Mouse (Mus musculus): ENCODE data around the gene Plekha7. TPM values are rescaled to one million over a fixed set of nuclear protein-coding genes. Genes with fewer than 3 reads are reported as not detected.

Plekha7 gene
- polyA plus RNA-seq, 1 experiment from 2014 or later: 7.3 TPM

GRCm38 (mm10) chr7:116323331-116323964 lies 15.3 kb upstream of the Plekha7 start:
- ATAC-seq (ENCODE audit: low FRiP score) (no peak), DNase-seq (ENCODE audit: low spot score) (peak; percentile 78)
- WGBS: 37% methylated on average over 10 of the region's 10 CpGs
- no peaks in the 10 kb centered on the region for H3K27me3 ChIP-seq (ENCODE audit: control insufficient read depth, insufficient read depth, low read length)
- H3K9me3 ChIP-seq (ENCODE audit: control insufficient read depth, low read length): no peaks in the 10 kb centered on the region
- no peak overlapping the region for H3K4me2 ChIP-seq (replicated peaks)
- no peak overlapping the region for H3K4me3 ChIP-seq (replicated peaks; ENCODE audit: low read length)
- H3K4me1 ChIP-seq (replicated peaks; ENCODE audit: control insufficient read depth, insufficient read depth, low read length): no peaks in the 10 kb centered on the region
- H3K36me3 ChIP-seq (replicated peaks; ENCODE audit: control insufficient read depth, insufficient read depth): peaks cover under 1% of the 10 kb centered on the region; the same call in 1 of the 2 replicates
- H3K27ac ChIP-seq: no peak overlapping the region
- H3K9ac ChIP-seq: no peak overlapping the region

GRCm38 (mm10) chr7:116309456-116309855 lies 1.3 kb upstream of the Plekha7 start:
- peaks cover 6% of the 10 kb centered on the region for H3K4me1 ChIP-seq (replicated peaks; ENCODE audit: control insufficient read depth, insufficient read depth, low read length)
- H3K9ac ChIP-seq: no peak overlapping the region
- no peak for DNase-seq (ENCODE audit: low spot score)
- no peaks in the 10 kb centered on the region for H3K36me3 ChIP-seq (replicated peaks; ENCODE audit: control insufficient read depth, insufficient read depth)
- peaks cover 18% of the 10 kb centered on the region; the same call in 1 of the 2 replicates for H3K27me3 ChIP-seq (ENCODE audit: control insufficient read depth, insufficient read depth, low read length)
- WGBS: 11% methylated on average over 9 of the region's 9 CpGs
- H3K27ac ChIP-seq: no peak overlapping the region
- no peak overlapping the region for H3K4me3 ChIP-seq (replicated peaks; ENCODE audit: low read length)
- ATAC-seq (ENCODE audit: low FRiP score): no peak
- H3K9me3 ChIP-seq (ENCODE audit: control insufficient read depth, low read length): no peaks in the 10 kb centered on the region
- H3K4me2 ChIP-seq (replicated peaks): no peak overlapping the region

- H3K4me2 ChIP-seq (replicated peaks): peak overlapping the region; percentile 100
- peak overlapping the region; percentile 68 for H3K4me3 ChIP-seq (replicated peaks; ENCODE audit: low read length)
- no peak overlapping the region for H3K27ac ChIP-seq
- H3K36me3 ChIP-seq (replicated peaks; ENCODE audit: control insufficient read depth, insufficient read depth): no peaks in the 10 kb centered on the region
- no peaks in the 10 kb centered on the region for H3K9me3 ChIP-seq (ENCODE audit: control insufficient read depth, low read length)
- 3% methylated on average over 16 of the region's 16 CpGs for WGBS
- ATAC-seq (ENCODE audit: low FRiP score) (no peak), DNase-seq (ENCODE audit: low spot score) (no peak)
- peak overlapping the region; percentile 39; the same call in 1 of the 2 replicates for H3K9ac ChIP-seq
- H3K4me1 ChIP-seq (replicated peaks; ENCODE audit: control insufficient read depth, insufficient read depth, low read length): peaks cover 6% of the 10 kb centered on the region
- peaks cover 18% of the 10 kb centered on the region; the same call in 1 of the 2 replicates for H3K27me3 ChIP-seq (ENCODE audit: control insufficient read depth, insufficient read depth, low read length)
These were observed 436 bp upstream of the Plekha7 start for GRCm38 (mm10) chr7:116308632-116308991.

GRCm38 (mm10) chr7:116307099-116307870 lies 891 bp downstream of the Plekha7 start:
- Histone ChIP-seq H3K27me3 (ENCODE audit: control insufficient read depth, insufficient read depth, low read length) (peaks cover 18% of the 10 kb centered on the region; the same call in 1 of the 2 replicates), H3K9ac (peak overlapping the region; percentile 58), H3K36me3 (replicated peaks; ENCODE audit: control insufficient read depth, insufficient read depth) (no peaks in the 10 kb centered on the region), H3K9me3 (ENCODE audit: control insufficient read depth, low read length) (no peaks in the 10 kb centered on the region), H3K4me3 (replicated peaks; ENCODE audit: low read length) (peak overlapping the region; percentile 68), H3K4me1 (replicated peaks; ENCODE audit: control insufficient read depth, insufficient read depth, low read length) (peaks cover 6% of the 10 kb centered on the region), H3K27ac (peak overlapping the region; percentile 52; the same call in 1 of the 2 replicates), H3K4me2 (replicated peaks) (peak overlapping the region; percentile 100)
- DNase-seq (ENCODE audit: low spot score) (peak; percentile 67), ATAC-seq (ENCODE audit: low FRiP score) (peak; percentile 87)
- WGBS: under 1% methylated on average over 63 of the region's 63 CpGs

- Histone ChIP-seq H3K9ac (no peak overlapping the region), H3K4me3 (replicated peaks; ENCODE audit: low read length) (peak overlapping the region; percentile 68), H3K27ac (no peak overlapping the region), H3K4me2 (replicated peaks) (peak overlapping the region; percentile 100), H3K36me3 (replicated peaks; ENCODE audit: control insufficient read depth, insufficient read depth) (no peaks in the 10 kb centered on the region), H3K4me1 (replicated peaks; ENCODE audit: control insufficient read depth, insufficient read depth, low read length) (peaks cover 6% of the 10 kb centered on the region), H3K27me3 (ENCODE audit: control insufficient read depth, insufficient read depth, low read length) (peaks cover 18% of the 10 kb centered on the region; the same call in 1 of the 2 replicates), H3K9me3 (ENCODE audit: control insufficient read depth, low read length) (no peaks in the 10 kb centered on the region)
- 7% methylated on average over 5 of the region's 5 CpGs for WGBS
- ATAC-seq (ENCODE audit: low FRiP score) (no peak), DNase-seq (ENCODE audit: low spot score) (no peak)
These were observed 1.6 kb downstream of the Plekha7 start for GRCm38 (mm10) chr7:116306601-116307000.

GRCm38 (mm10) chr7:116301661-116302311 lies 6.4 kb downstream of the Plekha7 start:
- whole genome bisulfite sequencing: 90% methylated on average over 5 of the region's 5 CpGs
- Histone ChIP-seq H3K27ac (no peak overlapping the region), H3K9ac (no peak overlapping the region), H3K4me2 (replicated peaks) (no peak overlapping the region), H3K27me3 (ENCODE audit: control insufficient read depth, insufficient read depth, low read length) (0 out of 2 replicates have a peak, but pooled peaks cover 5% of the 10 kb centered on the region), H3K4me3 (replicated peaks; ENCODE audit: low read length) (no peak overlapping the region), H3K4me1 (replicated peaks; ENCODE audit: control insufficient read depth, insufficient read depth, low read length) (peaks cover 5% of the 10 kb centered on the region), H3K36me3 (replicated peaks; ENCODE audit: control insufficient read depth, insufficient read depth) (no peaks in the 10 kb centered on the region), H3K9me3 (ENCODE audit: control insufficient read depth, low read length) (no peaks in the 10 kb centered on the region)
- ATAC-seq (ENCODE audit: low FRiP score) (no peak), DNase-seq (ENCODE audit: low spot score) (no peak)

- no peak overlapping the region for H3K27ac ChIP-seq
- no peak for ATAC-seq (ENCODE audit: low FRiP score)
- H3K9ac ChIP-seq: no peak overlapping the region
- 89% methylated on average over 4 of the region's 4 CpGs for WGBS
- H3K27me3 ChIP-seq (ENCODE audit: control insufficient read depth, insufficient read depth, low read length): 0 out of 2 replicates have a peak, but pooled peaks cover 2% of the 10 kb centered on the region
- 0 out of 2 replicates have a peak, but pooled peaks cover 2% of the 10 kb centered on the region for H3K4me1 ChIP-seq (replicated peaks; ENCODE audit: control insufficient read depth, insufficient read depth, low read length)
- H3K36me3 ChIP-seq (replicated peaks; ENCODE audit: control insufficient read depth, insufficient read depth): no peaks in the 10 kb centered on the region
- no peak for DNase-seq (ENCODE audit: low spot score)
- H3K4me2 ChIP-seq (replicated peaks): no peak overlapping the region
- no peaks in the 10 kb centered on the region for H3K9me3 ChIP-seq (ENCODE audit: control insufficient read depth, low read length)
- H3K4me3 ChIP-seq (replicated peaks; ENCODE audit: low read length): no peak overlapping the region
These were observed 7.0 kb downstream of the Plekha7 start for GRCm38 (mm10) chr7:116301144-116301543.

- Histone ChIP-seq H3K4me3 (replicated peaks; ENCODE audit: low read length) (no peak overlapping the region), H3K9me3 (ENCODE audit: control insufficient read depth, low read length) (no peaks in the 10 kb centered on the region), H3K9ac (no peak overlapping the region), H3K36me3 (replicated peaks; ENCODE audit: control insufficient read depth, insufficient read depth) (no peaks in the 10 kb centered on the region), H3K4me1 (replicated peaks; ENCODE audit: control insufficient read depth, insufficient read depth, low read length) (0 out of 2 replicates have a peak, but pooled peaks cover 2% of the 10 kb centered on the region), H3K4me2 (replicated peaks) (no peak overlapping the region), H3K27ac (no peak overlapping the region), H3K27me3 (ENCODE audit: control insufficient read depth, insufficient read depth, low read length) (no peaks in the 10 kb centered on the region)
- WGBS: 91% methylated on average over 2 of the region's 2 CpGs
- DNase-seq (ENCODE audit: low spot score): no peak
- no peak for ATAC-seq (ENCODE audit: low FRiP score)
These were observed 9.3 kb downstream of the Plekha7 start for GRCm38 (mm10) chr7:116298851-116299250.

- no peak overlapping the region for H3K4me2 ChIP-seq (replicated peaks)
- no peaks in the 10 kb centered on the region for H3K27me3 ChIP-seq (ENCODE audit: control insufficient read depth, insufficient read depth, low read length)
- no peaks in the 10 kb centered on the region for H3K9me3 ChIP-seq (ENCODE audit: control insufficient read depth, low read length)
- H3K27ac ChIP-seq: no peak overlapping the region
- ATAC-seq (ENCODE audit: low FRiP score) (no peak), DNase-seq (ENCODE audit: low spot score) (no peak)
- 74% methylated on average over 10 of the region's 10 CpGs for WGBS
- H3K4me1 ChIP-seq (replicated peaks; ENCODE audit: control insufficient read depth, insufficient read depth, low read length): 0 out of 2 replicates have a peak, but pooled peaks cover 2% of the 10 kb centered on the region
- no peak overlapping the region for H3K9ac ChIP-seq
- no peak overlapping the region for H3K4me3 ChIP-seq (replicated peaks; ENCODE audit: low read length)
- H3K36me3 ChIP-seq (replicated peaks; ENCODE audit: control insufficient read depth, insufficient read depth): no peaks in the 10 kb centered on the region
These were observed 9.8 kb downstream of the Plekha7 start for GRCm38 (mm10) chr7:116298389-116298788.
